Mouse (Mus musculus) erythroid progenitor cell, adult 5-6 weeks (primary cell): ENCODE measurements around the gene Esrrb. TPM values are rescaled to one million over a fixed set of nuclear protein-coding genes. Genes with fewer than 3 reads are reported as not detected.

Experiments used
- ATAC-seq: replicated peaks from 2 replicates; pipeline ENCODE4 v1.8.0; 2016; ENCODE audit warnings: moderate number of reproducible peaks, mild to moderate bottlenecking, moderate TSS enrichment, inconsistent platforms; ENCODE audit not compliant: poor library complexity, low FRiP score, severe bottlenecking
- total RNA-seq, 2 experiments: library from RNA; stranded (forward) in 1 of 2; stranded (reverse) in 1 of 2; fragments of 150-400 nt in 1 of 2; fragments of 186-747, 209-891 nt in 1 of 2; gene quantifications; 2 replicates each; pipeline versions ENCODE4 v1.2.3 to v1.2.4; 2015 to 2017; ENCODE audit warnings: low replicate concordance in 2 of 2

The Esrrb gene
- total RNA-seq, 2 experiments from 2014 or later = not detected

GRCm38 (mm10) chr12:86553037-86553436, 192.1 kb downstream of the Esrrb start:
- ATAC-seq = no peak

- no peak for ATAC-seq
These were observed 196.0 kb downstream of the Esrrb start for GRCm38 (mm10) chr12:86556796-86557517.

GRCm38 (mm10) chr12:86558889-86559288, 198.0 kb downstream of the Esrrb start:
- no peak for ATAC-seq

GRCm38 (mm10) chr12:86562705-86563104, 201.8 kb downstream of the Esrrb start:
- ATAC-seq = no peak

GRCm38 (mm10) chr12:86565996-86566395, 205.1 kb downstream of the Esrrb start:
- no peak for ATAC-seq

Other genes with a start within 250 kb of the Esrrb start
- 23.1 and 23.5 TPM in 2 replicates for gene Gpatch2l, start 119.3 kb upstream of the Esrrb start, total RNA-seq (2015; ENCODE audit: low replicate concordance)
- 19.3 and 23.1 TPM in 2 replicates for gene Gpatch2l, start 119.3 kb upstream of the Esrrb start, total RNA-seq (2017; ENCODE audit: low replicate concordance)